Mouse (Mus musculus): ENCODE measurements at regions not wholly inside any gene's neighbourhood (a gene's known extent, or its start where the extent isn't known, plus 50 kb on each side); places are given as distances from the start of the nearest gene placed in this dataset.

DNA sequence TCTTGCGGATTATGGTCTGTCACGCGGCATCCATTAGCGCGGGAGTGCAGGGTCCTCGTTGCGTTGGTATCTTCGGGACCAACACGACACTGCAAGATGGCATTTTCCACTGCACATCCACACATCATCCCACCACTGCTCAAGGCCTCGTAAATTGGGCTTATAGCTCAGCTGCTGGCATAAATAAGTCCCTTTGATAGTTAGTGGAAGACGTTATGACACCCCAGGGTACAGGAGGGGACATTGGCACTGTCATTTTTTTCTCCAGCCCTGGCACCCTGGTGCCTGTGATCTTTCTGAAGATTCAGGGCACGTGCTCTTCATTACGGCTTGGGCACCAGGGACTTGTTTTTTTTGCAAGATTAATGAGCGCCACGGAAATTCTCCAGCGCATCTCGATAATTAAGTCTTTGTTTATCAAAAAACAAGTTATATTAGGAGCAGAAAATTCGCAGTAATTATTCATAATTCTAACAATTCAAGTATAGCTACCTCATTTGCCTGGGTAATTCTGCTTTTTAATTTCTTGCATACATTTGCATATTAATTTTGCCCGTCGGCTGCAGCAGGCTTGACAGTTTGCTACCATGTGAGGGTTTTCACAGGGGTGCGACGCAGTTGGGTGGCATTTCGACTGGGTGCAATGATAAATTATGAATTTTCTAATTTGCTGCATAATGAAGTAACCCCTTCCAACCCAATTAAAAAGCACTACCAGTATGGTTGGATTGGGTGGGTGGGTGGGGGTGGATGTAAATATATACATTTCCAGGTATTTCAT, 119.1 kb downstream of the Vrk1 start:
- DNase-seq (ENCODE audit: low spot score), result no peak

DNA sequence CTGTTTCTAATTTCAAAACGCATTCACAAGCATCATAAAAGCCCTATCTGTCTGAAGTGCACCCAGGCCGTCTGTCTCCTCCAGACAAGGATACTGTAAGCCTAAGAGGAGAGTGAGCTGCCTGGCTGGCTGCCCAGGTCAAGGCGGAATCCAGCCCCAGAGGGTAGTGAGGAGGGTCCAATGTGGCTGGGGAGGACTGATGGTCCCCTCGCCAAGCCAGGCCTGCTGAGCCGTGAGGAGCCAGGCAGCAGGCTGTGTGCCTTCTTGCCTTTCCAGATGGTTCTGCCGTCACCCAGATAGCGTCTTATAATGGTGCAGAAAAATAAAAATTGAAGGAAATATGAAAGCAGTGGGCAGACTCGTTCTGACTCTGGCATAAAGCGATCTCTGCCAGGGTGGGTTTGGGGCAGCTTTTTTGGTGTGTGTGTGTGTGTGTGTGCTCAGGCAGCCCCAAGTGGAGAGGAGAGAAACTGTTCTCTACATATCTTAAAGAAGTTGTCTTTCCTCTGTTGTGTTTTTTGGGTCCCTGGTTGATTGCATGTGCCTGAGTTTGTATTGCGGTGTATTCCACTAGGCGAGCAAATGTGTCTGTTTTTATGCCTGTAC, 120.1 kb downstream of the Vrk1 start:
- no peak for DNase-seq (ENCODE audit: low spot score)

DNA sequence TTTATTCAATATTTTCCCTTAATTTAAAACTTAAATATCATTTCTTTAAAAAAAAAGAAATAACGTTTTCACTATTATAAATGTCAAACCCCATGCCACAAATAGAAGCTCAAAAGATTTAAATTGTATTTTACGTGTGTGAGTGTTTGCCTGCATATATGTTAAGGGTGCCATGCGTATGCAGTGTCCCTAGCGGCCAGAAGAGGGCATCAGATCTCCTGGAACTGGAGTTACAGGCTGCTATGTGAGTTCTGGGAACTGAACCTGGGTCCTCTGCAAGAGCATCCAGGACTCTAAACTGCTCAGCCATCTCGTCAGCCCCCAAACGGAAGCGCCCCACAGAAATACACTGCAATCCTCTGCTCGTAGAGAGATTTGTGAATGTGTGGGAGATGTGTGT, 122.7 kb downstream of the Vrk1 start:
- no peak for DNase-seq (ENCODE audit: low spot score)

DNA sequence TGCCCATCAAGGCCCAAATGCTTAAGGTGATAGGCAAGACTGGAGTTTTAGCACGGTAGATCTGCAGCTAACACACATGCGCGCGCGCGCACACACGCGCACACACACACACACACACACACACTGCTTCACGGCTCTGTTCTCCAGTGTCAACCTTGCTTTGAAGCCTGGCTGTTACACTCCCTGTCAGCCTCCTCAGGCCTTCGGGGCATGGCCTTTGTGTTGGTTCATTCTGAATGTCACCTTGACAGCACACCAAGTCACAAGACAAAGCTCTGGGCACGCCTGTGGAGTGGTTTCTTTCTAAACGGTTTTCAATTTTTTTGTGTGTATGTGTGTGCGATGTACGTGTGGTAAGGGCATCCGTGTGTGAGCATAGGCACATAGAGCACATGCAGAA, 128.4 kb downstream of the Vrk1 start:
- no peak for DNase-seq (ENCODE audit: low spot score)

DNA sequence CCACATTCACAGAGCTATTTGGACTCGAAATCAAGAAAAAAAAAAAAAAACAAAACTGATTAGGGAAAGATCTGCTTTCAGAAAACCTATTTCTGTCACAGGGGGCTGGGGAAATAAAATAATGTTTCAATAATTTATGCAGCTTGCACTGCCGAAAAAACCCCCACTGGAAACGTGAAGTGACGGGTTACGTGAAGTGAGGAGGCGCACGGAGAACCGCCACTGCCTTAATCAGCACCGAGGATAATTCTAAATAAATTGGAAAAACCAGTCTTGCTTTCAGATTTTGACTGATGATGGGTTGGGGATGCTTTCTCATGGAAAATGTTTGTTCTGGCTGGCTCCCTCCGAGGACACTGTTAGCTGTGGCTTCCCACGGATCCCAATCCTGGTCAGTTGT, 129.5 kb downstream of the Vrk1 start:
- no peak for DNase-seq (ENCODE audit: low spot score)

DNA sequence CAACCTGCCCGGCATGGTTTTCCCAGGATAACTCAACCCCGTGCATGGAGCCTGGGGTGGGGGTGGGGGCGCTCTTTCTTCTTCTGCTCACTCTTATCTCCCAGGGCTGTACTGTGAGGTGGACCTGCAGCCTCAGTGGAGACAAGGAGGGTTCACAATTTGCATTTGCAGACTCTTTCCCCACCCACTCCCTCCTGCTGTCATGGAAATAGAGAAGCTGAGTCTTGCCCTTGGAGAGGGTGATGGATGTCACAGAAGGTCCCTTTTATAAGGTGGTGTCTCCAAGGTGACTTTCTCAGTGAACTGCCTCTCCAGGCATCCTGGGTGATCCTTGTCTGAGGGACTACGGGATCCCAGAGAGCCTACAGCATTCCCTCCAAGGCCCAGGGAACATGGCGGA, 129.9 kb downstream of the Vrk1 start:
- DNase-seq (ENCODE audit: low spot score), result no peak

DNA sequence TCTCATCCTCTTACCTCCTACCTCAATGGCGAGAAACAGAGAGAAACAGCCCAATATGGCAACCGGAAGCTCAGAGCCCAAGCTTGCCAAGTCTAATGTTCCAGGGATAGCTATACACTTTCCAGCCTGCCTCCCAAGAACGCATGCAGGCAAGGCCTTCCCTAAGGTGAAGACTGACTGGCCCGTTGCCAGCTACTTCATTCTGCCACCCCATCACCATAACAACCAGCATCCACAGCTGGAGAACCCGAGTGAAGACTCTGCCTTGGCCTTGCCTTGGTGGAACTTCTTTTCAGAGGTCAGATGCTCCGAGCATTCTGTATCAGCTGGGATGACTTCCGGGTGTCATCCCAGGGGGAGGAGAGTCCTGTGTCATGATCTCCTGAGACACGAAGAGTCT, 130.6 kb downstream of the Vrk1 start:
- DNase-seq (ENCODE audit: low spot score), result no peak

DNA sequence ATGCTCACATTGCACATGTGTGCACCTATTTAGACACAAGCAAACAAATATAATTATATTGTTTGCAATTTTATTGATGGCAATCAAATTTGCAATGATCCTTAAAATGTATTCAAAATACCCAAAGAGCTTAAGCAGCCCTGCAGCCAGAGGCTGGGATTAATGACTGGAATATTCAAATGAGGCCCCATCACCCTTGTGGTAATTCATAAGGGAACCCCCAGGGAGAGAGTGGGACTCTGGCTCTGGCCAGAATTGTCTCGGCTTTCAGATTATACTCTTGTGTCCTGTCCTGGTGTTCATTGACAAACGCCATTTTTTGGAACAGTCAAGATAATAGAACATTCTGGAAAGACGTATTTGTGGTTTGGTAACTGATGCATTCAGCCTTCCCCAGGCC, 133.5 kb downstream of the Vrk1 start:
- DNase-seq (ENCODE audit: low spot score), result no peak

DNA sequence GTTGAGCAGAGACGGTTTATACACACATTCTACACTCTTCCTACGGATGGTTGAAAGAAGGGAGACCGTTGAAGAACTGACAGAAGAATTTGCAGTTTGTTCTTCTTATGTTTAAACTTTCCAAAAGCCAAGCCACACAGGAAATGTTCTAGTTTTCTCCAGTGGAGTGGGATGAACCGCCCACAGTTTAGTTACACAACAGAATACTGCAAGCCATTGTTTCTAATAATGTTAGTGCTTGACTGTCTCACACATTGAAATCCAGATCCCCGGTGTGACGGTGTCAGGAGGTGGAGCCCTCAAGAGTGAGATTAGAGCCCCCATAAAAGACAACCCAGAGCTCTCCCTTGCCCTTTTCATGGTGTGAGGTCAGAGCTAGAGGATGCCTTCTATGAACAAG, 146.8 kb downstream of the Vrk1 start:
- no peak for DNase-seq (ENCODE audit: low spot score)

DNA sequence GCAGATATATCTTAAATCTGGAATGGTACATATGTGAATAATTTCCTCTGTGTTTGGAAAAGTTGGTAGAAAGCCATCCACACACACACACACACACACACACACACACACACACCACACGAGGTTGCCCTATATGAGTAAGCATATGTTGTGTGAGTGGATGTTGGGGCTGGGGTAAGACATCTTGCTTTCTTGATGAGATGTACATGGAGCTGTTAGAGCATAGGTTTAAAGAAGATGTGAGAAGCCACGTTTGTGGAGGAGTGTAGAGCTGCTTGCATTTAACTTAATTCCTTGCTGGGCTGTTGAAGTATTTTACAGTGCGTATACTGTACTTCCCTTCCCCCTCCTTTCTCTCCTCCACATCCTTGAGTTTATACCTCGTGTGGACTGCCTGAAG, 147.8 kb downstream of the Vrk1 start:
- DNase-seq (ENCODE audit: low spot score), result no peak

DNA sequence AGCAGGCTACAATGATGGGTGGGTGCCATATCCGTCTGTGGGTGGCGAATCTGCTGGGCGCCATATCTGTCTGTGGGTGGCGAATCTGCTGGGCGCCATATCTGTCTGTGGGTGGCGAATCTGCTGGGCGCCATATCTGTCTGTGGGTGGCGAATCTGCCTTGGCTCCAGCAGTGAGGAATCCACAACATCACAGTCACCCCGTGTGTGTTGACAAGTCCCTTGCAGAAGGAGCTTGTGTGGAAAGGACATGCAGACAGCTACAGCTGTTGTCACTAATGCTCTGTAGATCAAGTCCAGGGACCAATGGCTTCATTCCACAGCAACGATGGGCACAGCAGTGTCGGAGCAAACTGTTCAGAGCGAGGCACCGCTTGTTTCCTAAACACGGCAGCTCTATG, 148.6 kb downstream of the Vrk1 start:
- DNase-seq (ENCODE audit: low spot score), result no peak

GRCm38 (mm10) chr12:106171301-106171700, 161.3 kb downstream of the Vrk1 start:
- DNase-seq (ENCODE audit: low spot score), result no peak

- peak; percentile 80 for DNase-seq (ENCODE audit: low spot score)
Measured at GRCm38 (mm10) chr12:106173211-106173610, 163.2 kb downstream of the Vrk1 start.

DNA sequence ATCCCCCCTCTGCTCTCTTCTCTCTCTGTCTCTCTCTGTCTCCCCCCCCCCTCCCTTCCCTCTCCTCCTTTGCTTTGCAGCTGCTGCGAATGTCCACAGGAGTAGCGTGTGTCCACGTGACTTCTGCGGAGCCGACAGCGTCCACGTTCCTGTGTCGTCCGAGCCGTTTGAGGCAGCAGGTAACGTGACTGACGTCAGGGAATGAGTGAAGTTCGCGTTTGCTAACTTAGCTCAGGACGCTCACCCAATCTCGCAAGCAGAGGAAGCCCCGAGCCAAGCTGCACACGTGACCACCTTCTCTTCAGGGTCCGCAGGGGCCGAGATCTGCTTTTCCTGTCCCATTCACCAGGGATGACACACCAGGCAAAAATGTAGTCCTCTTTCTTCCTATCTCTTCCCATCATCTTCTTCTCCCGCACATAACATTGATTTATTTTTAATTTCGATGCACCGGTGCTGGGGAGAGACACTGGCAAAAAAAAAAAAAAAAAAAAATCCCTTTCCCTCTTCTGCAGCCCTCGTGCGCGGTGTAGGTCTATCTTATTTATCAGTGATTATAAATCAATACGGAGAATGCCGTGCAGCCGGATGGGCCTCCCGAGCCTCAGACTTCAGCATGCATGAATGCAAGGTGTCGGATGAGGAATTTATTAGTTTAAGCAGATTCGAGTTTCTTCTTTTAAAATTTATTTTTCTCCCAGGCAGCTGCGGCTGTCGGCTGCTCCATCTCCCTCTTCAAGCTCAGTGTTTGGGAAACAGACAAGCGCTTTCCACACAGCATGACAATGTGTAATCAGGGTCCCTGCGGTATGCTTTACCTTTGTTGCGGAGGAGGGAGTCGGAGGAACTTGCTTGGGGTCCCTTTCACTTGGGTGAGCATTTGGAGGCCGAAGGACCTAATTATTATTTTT, 164.3 kb downstream of the Vrk1 start:
- DNase-seq (ENCODE audit: low spot score), result peak; percentile 62

DNA sequence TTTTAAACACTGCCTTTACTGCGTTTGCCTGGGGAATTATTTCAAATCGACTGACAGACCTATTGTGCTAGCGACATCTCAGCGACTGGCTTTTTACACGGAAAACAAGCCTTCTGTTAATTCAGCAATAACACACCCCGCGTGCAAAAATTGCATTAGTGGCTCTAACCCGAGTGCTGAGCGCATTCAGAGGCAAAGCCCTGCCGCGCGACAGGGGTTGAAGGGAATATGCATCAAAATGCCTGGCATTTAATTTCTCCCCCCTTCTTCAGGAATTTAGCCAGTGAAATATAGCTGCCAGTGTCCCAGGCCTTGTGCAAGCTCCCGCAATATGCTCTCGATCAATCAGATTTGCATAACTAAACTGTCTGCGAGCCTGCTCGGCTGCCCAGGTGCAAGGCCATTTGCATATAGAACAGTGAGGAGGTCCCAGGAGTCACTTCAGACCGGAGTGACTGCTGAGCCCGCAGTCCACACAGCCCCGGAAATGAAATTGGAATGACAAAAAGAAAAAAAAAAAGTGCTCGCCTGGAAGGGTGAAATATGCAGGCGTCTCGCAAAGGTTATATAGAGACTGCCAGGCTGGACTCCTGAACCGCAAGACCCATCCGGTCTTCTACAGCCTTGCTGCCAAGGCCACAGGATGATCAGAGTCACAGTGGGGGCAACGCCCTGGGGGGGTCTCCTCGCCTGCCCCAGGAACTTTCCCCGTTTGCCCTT, 165.1 kb downstream of the Vrk1 start:
- peak; percentile 43 for DNase-seq (ENCODE audit: low spot score)

DNA sequence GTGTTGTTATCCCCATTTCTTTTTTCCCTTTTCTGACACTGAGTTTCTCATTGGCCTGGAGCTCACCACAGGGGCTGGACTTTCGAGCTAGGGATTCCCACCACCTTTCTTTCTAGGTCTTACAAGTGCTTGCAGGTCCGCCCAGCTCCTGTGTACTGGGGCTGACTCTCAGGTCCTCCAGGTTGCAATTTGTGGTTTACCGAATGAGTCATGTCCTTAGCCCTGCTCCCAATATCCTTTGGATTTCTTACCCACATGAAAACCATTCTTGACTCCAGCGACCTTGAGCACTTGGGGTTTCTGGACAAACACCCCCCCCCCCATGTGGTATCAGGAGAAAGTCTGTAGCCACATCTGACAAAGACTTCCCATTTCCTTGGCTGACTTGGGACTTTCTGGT, 167.3 kb downstream of the Vrk1 start:
- no peak for DNase-seq (ENCODE audit: low spot score)

GRCm38 (mm10) chr12:106177861-106178260, 167.8 kb downstream of the Vrk1 start:
- DNase-seq (ENCODE audit: low spot score), result no peak

DNA sequence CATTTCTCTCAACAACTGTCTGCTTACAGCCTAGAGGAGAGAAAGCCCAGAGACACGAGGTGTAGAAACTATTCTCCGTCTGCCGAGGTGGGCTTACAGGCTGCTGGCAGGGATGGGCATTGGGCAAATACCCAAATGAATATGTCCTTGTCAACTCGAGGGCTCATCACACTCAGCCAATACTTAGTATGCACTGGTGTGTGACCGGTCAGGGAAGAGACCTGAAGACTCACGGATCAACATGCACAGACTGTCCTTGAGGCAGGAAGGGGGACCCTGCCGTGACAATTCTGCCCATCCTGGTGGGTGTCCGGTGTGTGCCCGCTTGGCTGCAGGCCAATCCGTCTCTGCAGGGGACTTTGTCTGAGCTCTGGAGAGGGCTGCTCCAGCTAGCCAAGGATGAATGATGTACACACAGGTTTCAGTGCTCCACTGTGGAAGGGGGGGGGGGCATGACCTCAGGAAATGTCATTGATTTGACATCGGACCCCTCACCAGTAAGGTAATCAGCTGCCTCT, 168.7 kb downstream of the Vrk1 start:
- DNase-seq (ENCODE audit: low spot score), result no peak

GRCm38 (mm10) chr12:106182923-106183322, 172.9 kb downstream of the Vrk1 start:
- DNase-seq (ENCODE audit: low spot score), result no peak

DNA sequence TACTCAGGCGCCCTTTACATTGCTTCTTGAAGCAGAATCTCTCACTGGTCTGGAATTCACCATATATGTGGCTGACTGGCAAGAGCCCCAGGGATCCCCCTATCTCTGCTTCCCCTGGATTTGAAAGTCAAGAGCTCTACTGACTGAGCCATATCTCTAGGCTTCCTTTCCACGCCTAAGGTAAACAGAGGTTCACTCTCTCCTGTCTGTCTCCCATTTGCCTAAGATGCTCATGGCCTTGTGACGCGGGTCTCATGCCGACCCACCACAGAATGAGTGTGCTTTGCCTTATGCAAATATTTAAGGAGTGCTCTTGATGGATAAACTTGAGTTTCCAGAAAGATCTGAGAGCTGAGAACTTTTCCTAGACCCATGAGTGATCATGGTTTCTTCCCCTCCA, 173.9 kb downstream of the Vrk1 start:
- no peak for DNase-seq (ENCODE audit: low spot score)

DNA sequence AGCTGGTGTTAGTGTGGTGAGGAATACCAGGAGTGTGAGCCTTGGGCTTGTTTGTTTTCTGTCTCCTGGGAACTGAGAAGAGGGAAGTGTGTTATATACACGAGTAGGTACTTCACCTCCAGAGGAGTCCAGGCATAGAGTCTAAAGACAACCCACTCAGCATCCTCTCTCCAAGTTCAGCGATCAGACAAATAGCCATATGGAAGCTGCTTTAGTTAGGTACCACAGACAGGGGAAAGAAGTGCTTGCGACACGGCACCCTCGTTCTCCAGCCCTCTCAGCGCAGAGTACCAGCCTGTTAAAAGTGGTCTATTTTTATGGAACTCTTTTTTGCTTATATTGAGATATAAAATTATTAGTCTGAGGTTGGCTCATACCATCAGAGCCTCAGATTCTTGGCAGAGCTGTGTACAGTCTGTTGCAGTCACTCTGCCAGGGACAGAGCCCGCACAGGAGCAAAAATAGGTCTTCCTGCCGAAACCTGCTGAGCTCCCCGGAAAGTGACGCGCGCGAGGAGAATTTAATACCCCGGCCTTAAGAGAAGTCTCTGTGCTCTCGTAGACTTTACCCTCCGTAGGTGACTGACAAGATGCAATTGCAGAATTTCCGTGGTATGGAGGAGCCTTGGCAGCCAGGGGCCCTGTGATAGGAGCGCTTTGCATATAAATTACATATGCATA, 175.5 kb downstream of the Vrk1 start:
- DNase-seq (ENCODE audit: low spot score), result no peak

Data from retina, embryonic 14.5 days (tissue).